Mouse (Mus musculus) hematopoietic stem cell, adult 5-6 weeks (primary cell): ENCODE results near the gene Mug1. TPM values are rescaled to one million over a fixed set of nuclear protein-coding genes. Genes with fewer than 3 reads are reported as not detected.
"Not testable (repeated sequence)": the region's sequence is repeated elsewhere in the genome, so short reads cannot be mapped to it uniquely, and the experiment has no call there.

Source experiments
- ATAC-seq, 2 experiments: fragments of 125-278 bp in 1 of 2; replicated peaks in 1 of 2; 2 replicates each; pipeline ENCODE4 v1.8.0; 2016 to 2017; ENCODE audit warnings: inconsistent platforms in 2 of 2, mild to moderate bottlenecking in 2 of 2, moderate number of reproducible peaks in 2 of 2, low read depth in 1 of 2, moderate TSS enrichment in 1 of 2; ENCODE audit not compliant: low FRiP score in 2 of 2, poor library complexity in 2 of 2, severe bottlenecking in 2 of 2, insufficient read depth in 1 of 2, low TSS enrichment in 1 of 2
- total RNA-seq: library from RNA; stranded (forward); fragments of 172-1452, 232-1000 nt; gene quantifications from 2 replicates; pipeline ENCODE4 v1.2.3, GENCODE M21; 2017

Gene Mug1
- not detected in 2 replicates for total RNA-seq

DNA sequence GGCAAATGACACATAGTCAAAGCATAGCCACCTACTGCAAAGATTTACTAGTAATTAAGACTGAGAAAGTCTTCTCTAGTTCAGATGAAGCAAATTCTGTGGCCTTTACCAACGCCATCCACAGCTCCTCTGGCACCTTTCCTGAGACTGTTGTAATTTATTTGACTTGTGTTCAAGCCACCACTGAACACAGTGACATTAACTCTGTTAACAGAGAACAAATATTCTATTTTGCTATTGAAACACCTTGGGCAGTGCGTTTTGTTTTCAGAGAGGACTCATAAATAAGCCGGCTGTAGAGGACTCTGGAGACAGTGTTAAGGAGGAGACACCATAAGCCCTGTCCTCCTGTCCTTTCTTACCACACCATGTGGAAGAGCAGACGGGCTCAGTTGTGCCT lies at the start of gene Mug1:
Gene Mug1 (plus strand): TSS at position 271 of the 400 bp plus-strand sequence.
- ATAC-seq: not testable (repeated sequence)

DNA sequence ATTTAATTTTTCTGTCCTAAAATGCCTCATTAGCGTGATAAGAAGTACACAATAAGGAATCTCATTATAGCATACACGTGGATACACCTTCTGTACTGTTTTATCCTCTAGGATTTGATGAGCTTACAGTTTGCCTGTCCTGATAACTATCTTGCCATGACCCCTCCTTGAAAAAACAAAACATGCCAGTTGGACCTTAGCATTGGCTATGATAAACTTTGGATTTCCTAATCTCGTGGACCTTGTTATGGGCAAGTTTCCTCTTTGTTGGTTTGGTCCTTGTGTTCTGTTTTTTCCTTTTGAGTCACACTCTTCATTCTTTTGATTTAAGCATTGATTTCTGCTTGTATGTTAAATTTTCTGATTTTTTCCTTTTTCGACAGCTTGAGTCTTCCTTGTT lies 10.3 kb upstream of the Mug1 start:
- no peak for ATAC-seq

DNA sequence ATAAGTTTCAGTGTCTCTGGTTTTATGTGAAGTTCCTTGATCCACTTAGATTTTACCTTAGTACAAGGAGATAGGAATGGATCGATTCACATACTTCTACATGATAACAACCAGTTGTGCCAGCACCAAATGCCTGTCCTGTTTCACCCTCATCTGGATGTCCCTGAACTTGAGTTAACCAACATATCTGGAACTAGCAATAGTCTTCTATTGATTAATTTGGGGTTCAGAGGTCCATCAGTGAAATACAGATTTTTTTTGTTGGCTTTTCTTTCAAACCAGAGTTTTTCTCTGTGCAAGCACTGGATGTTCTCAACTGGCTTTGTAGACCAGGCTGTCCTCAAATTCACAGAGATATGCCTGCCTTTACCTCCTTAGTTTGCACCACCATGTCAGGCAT lies 2.0 kb upstream of the Mug1 start:
- ATAC-seq: no peak

DNA sequence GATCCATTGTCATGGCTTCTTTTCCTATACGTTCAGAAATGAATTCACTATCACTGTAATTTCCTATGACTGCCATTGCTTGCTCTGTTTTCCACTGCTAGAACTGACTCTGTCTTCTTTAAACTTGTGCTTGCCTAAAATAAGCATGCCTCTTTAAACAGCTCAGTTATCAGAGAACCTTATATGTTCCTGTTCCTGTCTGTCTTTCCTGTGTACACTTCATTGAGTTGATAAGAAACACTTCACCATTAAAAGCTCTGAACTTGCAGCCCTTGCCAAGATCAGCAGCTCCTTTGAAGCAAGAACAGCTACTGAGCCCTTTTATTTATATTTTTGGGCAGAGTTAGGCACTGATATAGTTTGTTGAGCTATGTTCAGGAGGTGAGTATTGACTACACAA lies 10.0 kb downstream of the Mug1 start:
- ATAC-seq: peak in 1 of 2 experiments; percentile 27; a peak in 1 of 4 replicates

Other genes starting within 250 kb of the Mug1 start
- gene A2m, start 203.2 kb upstream of the Mug1 start, total RNA-seq: not detected in 2 replicates
- gene Gm7298, start 105.6 kb upstream of the Mug1 start, total RNA-seq: not detected in 2 replicates
- not detected in 2 replicates for gene Mug2, start 168.2 kb downstream of the Mug1 start, total RNA-seq